ENCODE assay signal across 24 mouse cellular contexts in genomic region chr16:38873231-38873630, GRCm38 (mm10). TPM values are rescaled to one million over a fixed set of nuclear protein-coding genes. Genes with fewer than 3 reads are reported as not detected.
DNase-seq lines count a peak whose midpoint lies in the region; ATAC-seq and TF ChIP-seq lines count a peak whose summit lies in the region.
"Had no signal": no experiment of that assay in that cellular context is flagged by ENCODE, and none has a peak within 500 bp of the region (broad histone marks: within the 10 kb centered on the region; RNA-seq: fewer than 3 reads in every experiment).

No protein-coding gene starts in this region.

- peak; percentile 16 to 17 for DNase-seq in layer of hippocampus, adult 8-10 months (ENCODE audit: low spot score in 2 of 2)
- DNase-seq in layer of hippocampus, adult 11-12 months (ENCODE audit: low spot score): no peak
- DNase-seq in left cerebral cortex, postnatal 25 days (ENCODE audit: low spot score in 2 of 2): peak; percentile 17 to 76
- no peak for DNase-seq in left cerebral cortex, postnatal 4 days
- DNase-seq in Muller cell, postnatal 12 days (ENCODE audit: inconsistent ontology term): peak; percentile 3
- DNase-seq in brain, embryonic 14.5 days (ENCODE audit: low read depth): peak; percentile 2
- DNase-seq: adrenal gland, postnatal 10 days; cerebellum, adult 18-20 months; cerebellum, adult 9-11 months; cerebellum, postnatal 36 days; forebrain, postnatal 0 days; gastrocnemius, postnatal 14 days; heart, adult 2 months; heart, postnatal 14 days had no signal

- ATAC-seq in CD4-positive, CD25-positive, alpha-beta regulatory T cell, adult 4 months: no peak
- ATAC-seq: forebrain, embryonic 13.5 days; forebrain, postnatal 0 days had no signal

- no peak for TF ChIP-seq CTCF in brain, embryonic 14.5 days (IDR thresholded peaks at IDR 0.05; ENCODE audit: borderline replicate concordance, extremely low read depth, insufficient read depth, insufficient read length)

- intact Hi-C loops in left cerebral cortex, postnatal 25 days (cut with DNase I): no loop called here
- intact Hi-C loops in left cerebral cortex, postnatal 4 days (cut with DNase I): no loop called here

- no peak for TF ChIP-seq POLR2A in brain, embryonic 14.5 days (IDR thresholded peaks at IDR 0.05; ENCODE audit: borderline replicate concordance, extremely low read depth, insufficient read depth, insufficient read length, poor library complexity, severe bottlenecking)

RNA-seq across cellular contexts. Expression of gene Igsf11, which starts 19.2 kb away (rescaled TPM):
- total RNA-seq in layer of hippocampus, adult 8-10 months (2022): 10 to 100 TPM; 48.1 to 53.6 (median 50.7) TPM
- 10 to 100 TPM; 38.3 to 46.5 TPM for total RNA-seq in left cerebral cortex, postnatal 25 days (2021)
- total RNA-seq in left cerebral cortex, postnatal 4 days (2021): 10 to 100 TPM; 14.3 to 14.4 TPM
- 6.4 and 8.1 TPM in 2 replicates for polyA plus RNA-seq in brain, embryonic 14.5 days (2012; rRNA removed)
- polyA plus RNA-seq in CD4-positive, CD25-positive, alpha-beta regulatory T cell, adult 4 months (2017; shearing (Covaris generic)): not detected

RNA-seq across cellular contexts. Expression of gene 4930435E12Rik, which starts 44.7 kb away (rescaled TPM):
- total RNA-seq in layer of hippocampus, adult 8-10 months (2022): not detected
- not detected for total RNA-seq in left cerebral cortex, postnatal 25 days (2021)
- not detected for total RNA-seq in left cerebral cortex, postnatal 4 days (2021)
- not detected in 2 replicates for polyA plus RNA-seq in brain, embryonic 14.5 days (2012; rRNA removed)
- polyA plus RNA-seq in CD4-positive, CD25-positive, alpha-beta regulatory T cell, adult 4 months (2017; shearing (Covaris generic)): not detected
- total RNA-seq: adrenal gland, postnatal 10 days; adrenal gland, postnatal 4 days; forebrain, postnatal 0 days; gastrocnemius, adult 18-20 months; gastrocnemius, postnatal 14 days; heart, adult 2 months; heart, postnatal 14 days; hematopoietic stem cell, adult 5-6 weeks had no signal
- polyA plus RNA-seq: embryonic facial prominence, embryonic 10.5 days; embryonic facial prominence, embryonic 14.5 days; forebrain, embryonic 13.5 days; forebrain, postnatal 0 days; heart, adult 2 months; heart, embryonic 11.5 days; heart, embryonic 15.5 days; hindbrain, embryonic 13.5 days had no signal

Comparison
In these comparisons a context has a peak if more than half of its experiments do, and no peak if none do; other contexts are left out.
1. DNase-seq: peak in layer of hippocampus, adult 8-10 months (2 of 2), left cerebral cortex, postnatal 25 days (2 of 2), Muller cell, postnatal 12 days (single experiment) and brain, embryonic 14.5 days (single experiment); none in layer of hippocampus, adult 11-12 months (single experiment) and left cerebral cortex, postnatal 4 days (single experiment).